Mouse (Mus musculus) ES-E14 (cell line): ENCODE data around the gene Hsd11b2. TPM values are rescaled to one million over a fixed set of nuclear protein-coding genes. Genes with fewer than 3 reads are reported as not detected.
A peak's percentile ranks its signal among the peaks of the same experiment; 100 is the strongest.
"Not testable (repeated sequence)": the region's sequence is repeated elsewhere in the genome, so short reads cannot be mapped to it uniquely, and the experiment has no call there.

Source experiments
- DNase-seq: peaks from one replicate; pipeline ENCODE4 v3.0.0-alpha.2; 2013; ENCODE audit warnings: low read depth, low spot score
- H3K27ac ChIP-seq: 2 replicates; pipeline ENCODE4 v1.5.1; 2012; ENCODE audit warnings: low read depth, mild to moderate bottlenecking, low read length, moderate library complexity, mixed read lengths; ENCODE audit not compliant: poor library complexity, insufficient read depth, severe bottlenecking
- H3K36me3 ChIP-seq: 2 replicates; pipeline ENCODE4 v1.6.1; 2012; ENCODE audit warnings: mild to moderate bottlenecking, low read length, moderate library complexity, mixed read lengths; ENCODE audit not compliant: control insufficient read depth, poor library complexity, insufficient read depth, severe bottlenecking
- H3K4me1 ChIP-seq, 2 experiments: fragments of 150-350 bp in 1 of 2; sonication (generic) in 1 of 2; 2 replicates each; pipeline ENCODE4 v1.6.1; 2012; ENCODE audit warnings: low read length in 2 of 2, mild to moderate bottlenecking in 1 of 2, mixed read lengths in 1 of 2; ENCODE audit not compliant: control insufficient read depth in 2 of 2, insufficient read depth in 2 of 2, poor library complexity in 1 of 2
- H3K4me3 ChIP-seq, 2 experiments: fragments of 150-350 bp in 1 of 2; sonication (generic) in 1 of 2; 2 replicates each; pipeline ENCODE4 v1.5.1; 2012; ENCODE audit warnings: low read length in 2 of 2, low read depth in 1 of 2, mild to moderate bottlenecking in 1 of 2, mixed read lengths in 1 of 2; ENCODE audit not compliant: insufficient read depth in 1 of 2, poor library complexity in 1 of 2, severe bottlenecking in 1 of 2
- H3K9ac ChIP-seq: 2 replicates; pipeline ENCODE4 v1.6.1; 2012; ENCODE audit warnings: low read depth, mild to moderate bottlenecking, low read length, mixed read lengths; ENCODE audit not compliant: poor library complexity, insufficient read depth, severe bottlenecking
- H3K9me3 ChIP-seq: fragments of 150-350 bp; sonication (generic); 2 replicates; pipeline ENCODE4 v1.6.1; 2012; ENCODE audit warnings: low read depth, mild to moderate bottlenecking, low read length; ENCODE audit not compliant: control insufficient read depth, insufficient read depth
- CHD2 ChIP-seq: IDR thresholded peaks from 2 replicates; pipeline ENCODE4 v1.6.1; 2014; ENCODE audit warnings: mild to moderate bottlenecking, low read depth, low read length, inconsistent platforms
- HCFC1 ChIP-seq: IDR thresholded peaks from 2 replicates; pipeline ENCODE4 v1.6.1; 2012; ENCODE audit warnings: low read length, inconsistent platforms, borderline replicate concordance; ENCODE audit not compliant: insufficient read depth
- MAFK ChIP-seq: IDR thresholded peaks from 2 replicates; pipeline ENCODE4 v1.6.1; 2014; ENCODE audit warnings: mild to moderate bottlenecking, low read depth, low read length, inconsistent platforms; ENCODE audit not compliant: insufficient read depth
- ZC3H11A ChIP-seq: IDR thresholded peaks from 2 replicates; pipeline ENCODE4 v1.6.1; 2012; ENCODE audit warnings: low read depth, mild to moderate bottlenecking, inconsistent platforms, low read length, borderline replicate concordance
- ZNF384 ChIP-seq: IDR thresholded peaks from 2 replicates; pipeline ENCODE4 v1.6.1; 2012; ENCODE audit warnings: low read depth, low read length, inconsistent platforms
- in situ Hi-C, 2 experiments: fragments of 600-800 bp; cut with MboI; formaldehyde crosslinking; loops; one replicate each; pipeline ENCODE4 v1.15.1; 2025; ENCODE audit warnings: low sequenced_read_pairs in 2 of 2, inconsistent platforms in 1 of 2; ENCODE audit not compliant: unreplicated experiment in 2 of 2
- total RNA-seq: library from RNA; depleted of rRNA; stranded (reverse); fragments of 300-350 nt; gene quantifications from 2 replicates; pipeline ENCODE4 v1.2.3, GENCODE M21; 2012

Gene Hsd11b2
- total RNA-seq, 1 experiment: 0.67 TPM

- no peak overlapping the region for H3K9ac ChIP-seq
- H3K4me1 ChIP-seq: peaks cover 0 to 5% of the 10 kb centered on the region in 2 experiments; a peak in 1 of 4 replicates
- H3K9me3 ChIP-seq: no peaks in the 10 kb centered on the region
- peaks cover 3% of the 10 kb centered on the region; the same call in 1 of the 2 replicates for H3K36me3 ChIP-seq
- no peak overlapping the region for H3K4me3 ChIP-seq
- H3K27ac ChIP-seq: no peak overlapping the region
- TF ChIP-seq ZC3H11A: peak; percentile 73; the same call in 1 of the 2 replicates
- TF ChIP-seq MAFK: no peak
- TF ChIP-seq CHD2: no peak
- DNase-seq: peak; percentile 56
- in situ Hi-C loops: loop anchor here in 1 of 2 experiments (5.0 kb wide), 1 partner anchor 67 kb away; no protein-coding TSS in a partner anchor
Measured at GRCm38 (mm10) chr8:105554087-105554486, 35.5 kb downstream of the Hsd11b2 start.

GRCm38 (mm10) chr8:105555230-105555629, 36.7 kb downstream of the Hsd11b2 start:
- TF ChIP-seq MAFK: no peak
- no peak for TF ChIP-seq HCFC1
- TF ChIP-seq ZNF384: no peak
- no peak for TF ChIP-seq CHD2
- no peak for TF ChIP-seq ZC3H11A
- Histone ChIP-seq H3K27ac (no peak overlapping the region), H3K4me1 (peaks cover 0 to 5% of the 10 kb centered on the region in 2 experiments; a peak in 1 of 4 replicates), H3K36me3 (no peaks in the 10 kb centered on the region; the same call in 1 of the 2 replicates), H3K4me3 (no peak overlapping the region), H3K9me3 (no peaks in the 10 kb centered on the region), H3K9ac (no peak overlapping the region)
- in situ Hi-C loops: no loop called here
- DNase-seq: peak; percentile 47

- DNase-seq: no peak
- Histone ChIP-seq H3K4me1 (peaks cover 2 to 7% of the 10 kb centered on the region in 2 experiments; a peak in 2 of 4 replicates), H3K27ac (no peak overlapping the region), H3K36me3 (no peaks in the 10 kb centered on the region), H3K9ac (no peak overlapping the region), H3K4me3 (no peak overlapping the region), H3K9me3 (no peaks in the 10 kb centered on the region)
- in situ Hi-C loops: no loop called here
- TF ChIP-seq ZNF384 (no peak), ZC3H11A (no peak), HCFC1 (no peak), CHD2 (no peak), MAFK (no peak)
Measured at GRCm38 (mm10) chr8:105562863-105563262, 44.3 kb downstream of the Hsd11b2 start.

- Histone ChIP-seq H3K36me3 (no peaks in the 10 kb centered on the region), H3K4me3 (no peak overlapping the region), H3K9me3 (no peaks in the 10 kb centered on the region), H3K9ac (no peak overlapping the region), H3K27ac (no peak overlapping the region), H3K4me1 (peaks cover 2 to 7% of the 10 kb centered on the region in 2 experiments; a peak in 2 of 4 replicates)
- TF ChIP-seq CHD2 (no peak), ZC3H11A (no peak), ZNF384 (no peak), HCFC1 (no peak), MAFK (no peak)
- DNase-seq: no peak
- in situ Hi-C loops: no loop called here
Measured at GRCm38 (mm10) chr8:105563871-105564270, 45.3 kb downstream of the Hsd11b2 start.

- H3K4me1 ChIP-seq, in situ Hi-C loops, H3K36me3 ChIP-seq, H3K9me3 ChIP-seq, DNase-seq, H3K27ac ChIP-seq: not testable (repeated sequence)
- H3K9ac ChIP-seq: peak overlapping the region; percentile 83; the same call in 1 of the 2 replicates
- H3K4me3 ChIP-seq: peak overlapping the region; percentile 78 to 81
Measured at GRCm38 (mm10) chr8:105564573-105565229, 46.1 kb downstream of the Hsd11b2 start.
